Mouse (Mus musculus): ENCODE results near the gene Kat2b. TPM values are rescaled to one million over a fixed set of nuclear protein-coding genes. Genes with fewer than 3 reads are reported as not detected.

The Kat2b gene
- polyA plus RNA-seq, 1 experiment from 2014 or later = 5.2 TPM

- H3K9me3 ChIP-seq (replicated peaks; ENCODE audit: control insufficient read depth, low read length) = no peaks in the 10 kb centered on the region
- no peak overlapping the region for H3K27ac ChIP-seq (ENCODE audit: low read length)
- WGBS = 66% methylated on average over 6 of the region's 6 CpGs
These were observed 11.6 kb downstream of the Kat2b start for GRCm38 (mm10) chr17:53578249-53578648.

GRCm38 (mm10) chr17:53578776-53579175 lies 12.1 kb downstream of the Kat2b start:
- WGBS = 70% methylated on average over 9 of the region's 9 CpGs
- no peaks in the 10 kb centered on the region for H3K36me3 ChIP-seq (ENCODE audit: control insufficient read depth, insufficient read depth, low read length)

More at GRCm38 (mm10) chr17:53578249-53578648, 11.6 kb downstream of the Kat2b start:
- Histone ChIP-seq H3K4me3 (replicated peaks; ENCODE audit: low read length) (no peak overlapping the region), H3K27me3 (ENCODE audit: control insufficient read depth, insufficient read depth, low read length) (no peaks in the 10 kb centered on the region), H3K4me1 (ENCODE audit: control insufficient read depth, insufficient read depth, low read length) (no peaks in the 10 kb centered on the region), H3K9ac (ENCODE audit: low read length) (no peak overlapping the region), H3K4me2 (ENCODE audit: low read depth, low read length) (no peak overlapping the region), H3K36me3 (ENCODE audit: control insufficient read depth, insufficient read depth, low read length) (no peaks in the 10 kb centered on the region)
- ATAC-seq (ENCODE audit: insufficient read depth, low FRiP score) = no peak

GRCm38 (mm10) chr17:53579612-53580011 lies 13.0 kb downstream of the Kat2b start:
- Histone ChIP-seq H3K9me3 (replicated peaks; ENCODE audit: control insufficient read depth, low read length) (no peaks in the 10 kb centered on the region), H3K9ac (ENCODE audit: low read length) (no peak overlapping the region), H3K4me3 (replicated peaks; ENCODE audit: low read length) (no peak overlapping the region), H3K27ac (ENCODE audit: low read length) (no peak overlapping the region), H3K27me3 (ENCODE audit: control insufficient read depth, insufficient read depth, low read length) (no peaks in the 10 kb centered on the region), H3K36me3 (ENCODE audit: control insufficient read depth, insufficient read depth, low read length) (no peaks in the 10 kb centered on the region), H3K4me2 (ENCODE audit: low read depth, low read length) (no peak overlapping the region), H3K4me1 (ENCODE audit: control insufficient read depth, insufficient read depth, low read length) (no peaks in the 10 kb centered on the region)
- 58% methylated on average over 4 of the region's 4 CpGs for whole genome bisulfite sequencing
- ATAC-seq (ENCODE audit: insufficient read depth, low FRiP score) = no peak

More at GRCm38 (mm10) chr17:53578776-53579175, 12.1 kb downstream of the Kat2b start:
- H3K27me3 ChIP-seq (ENCODE audit: control insufficient read depth, insufficient read depth, low read length) = no peaks in the 10 kb centered on the region
- H3K4me2 ChIP-seq (ENCODE audit: low read depth, low read length) = no peak overlapping the region
- no peaks in the 10 kb centered on the region for H3K9me3 ChIP-seq (replicated peaks; ENCODE audit: control insufficient read depth, low read length)
- no peaks in the 10 kb centered on the region for H3K4me1 ChIP-seq (ENCODE audit: control insufficient read depth, insufficient read depth, low read length)
- no peak overlapping the region for H3K9ac ChIP-seq (ENCODE audit: low read length)
- ATAC-seq (ENCODE audit: insufficient read depth, low FRiP score) = no peak
- no peak overlapping the region for H3K27ac ChIP-seq (ENCODE audit: low read length)
- no peak overlapping the region for H3K4me3 ChIP-seq (replicated peaks; ENCODE audit: low read length)

- 64% methylated on average over 3 of the region's 3 CpGs for WGBS
- no peak overlapping the region for H3K4me3 ChIP-seq (replicated peaks; ENCODE audit: low read length)
- no peaks in the 10 kb centered on the region for H3K9me3 ChIP-seq (replicated peaks; ENCODE audit: control insufficient read depth, low read length)
- ATAC-seq (ENCODE audit: insufficient read depth, low FRiP score) = no peak
- H3K27ac ChIP-seq (ENCODE audit: low read length) = no peak overlapping the region
- H3K4me1 ChIP-seq (ENCODE audit: control insufficient read depth, insufficient read depth, low read length) = no peaks in the 10 kb centered on the region
- H3K4me2 ChIP-seq (ENCODE audit: low read depth, low read length) = no peak overlapping the region
- no peaks in the 10 kb centered on the region for H3K36me3 ChIP-seq (ENCODE audit: control insufficient read depth, insufficient read depth, low read length)
- no peaks in the 10 kb centered on the region for H3K27me3 ChIP-seq (ENCODE audit: control insufficient read depth, insufficient read depth, low read length)
- H3K9ac ChIP-seq (ENCODE audit: low read length) = no peak overlapping the region
These were observed 13.6 kb downstream of the Kat2b start for GRCm38 (mm10) chr17:53580237-53580636.

GRCm38 (mm10) chr17:53582026-53582585 lies 15.4 kb downstream of the Kat2b start:
- Histone ChIP-seq H3K9ac (ENCODE audit: low read length) (no peak overlapping the region), H3K9me3 (replicated peaks; ENCODE audit: control insufficient read depth, low read length) (no peaks in the 10 kb centered on the region), H3K27me3 (ENCODE audit: control insufficient read depth, insufficient read depth, low read length) (no peaks in the 10 kb centered on the region), H3K27ac (ENCODE audit: low read length) (no peak overlapping the region), H3K4me1 (ENCODE audit: control insufficient read depth, insufficient read depth, low read length) (peaks cover 6% of the 10 kb centered on the region), H3K36me3 (ENCODE audit: control insufficient read depth, insufficient read depth, low read length) (no peaks in the 10 kb centered on the region), H3K4me3 (replicated peaks; ENCODE audit: low read length) (no peak overlapping the region), H3K4me2 (ENCODE audit: low read depth, low read length) (no peak overlapping the region)
- 53% methylated on average over 4 of the region's 4 CpGs for WGBS
- ATAC-seq (ENCODE audit: insufficient read depth, low FRiP score) = no peak

- no peaks in the 10 kb centered on the region for H3K9me3 ChIP-seq (replicated peaks; ENCODE audit: control insufficient read depth, low read length)
- no peak overlapping the region for H3K27ac ChIP-seq (ENCODE audit: low read length)
- H3K27me3 ChIP-seq (ENCODE audit: control insufficient read depth, insufficient read depth, low read length) = no peaks in the 10 kb centered on the region
- no peak overlapping the region for H3K4me2 ChIP-seq (ENCODE audit: low read depth, low read length)
- WGBS = 88% methylated on average over 7 of the region's 7 CpGs
- H3K4me3 ChIP-seq (replicated peaks; ENCODE audit: low read length) = no peak overlapping the region
- peaks cover 9% of the 10 kb centered on the region for H3K4me1 ChIP-seq (ENCODE audit: control insufficient read depth, insufficient read depth, low read length)
- no peaks in the 10 kb centered on the region for H3K36me3 ChIP-seq (ENCODE audit: control insufficient read depth, insufficient read depth, low read length)
- no peak overlapping the region for H3K9ac ChIP-seq (ENCODE audit: low read length)
- ATAC-seq (ENCODE audit: insufficient read depth, low FRiP score) = no peak
These were observed 16.1 kb downstream of the Kat2b start for GRCm38 (mm10) chr17:53582805-53583204.

GRCm38 (mm10) chr17:53583846-53584579 lies 17.4 kb downstream of the Kat2b start:
- H3K4me3 ChIP-seq (replicated peaks; ENCODE audit: low read length) = no peak overlapping the region

GRCm38 (mm10) chr17:53587074-53587851 lies 20.6 kb downstream of the Kat2b start:
- no peak overlapping the region for H3K4me3 ChIP-seq (replicated peaks; ENCODE audit: low read length)
- no peak overlapping the region for H3K4me2 ChIP-seq (ENCODE audit: low read depth, low read length)
- H3K27ac ChIP-seq (ENCODE audit: low read length) = 0 out of 2 replicates have a peak overlapping the region, but pooled peaks have one; percentile 9
- no peaks in the 10 kb centered on the region for H3K27me3 ChIP-seq (ENCODE audit: control insufficient read depth, insufficient read depth, low read length)
- no peaks in the 10 kb centered on the region for H3K36me3 ChIP-seq (ENCODE audit: control insufficient read depth, insufficient read depth, low read length)
- 42% methylated on average over 14 of the region's 14 CpGs for WGBS
- H3K4me1 ChIP-seq (ENCODE audit: control insufficient read depth, insufficient read depth, low read length) = peaks cover 13% of the 10 kb centered on the region
- no peak overlapping the region for H3K9ac ChIP-seq (ENCODE audit: low read length)
- no peaks in the 10 kb centered on the region for H3K9me3 ChIP-seq (replicated peaks; ENCODE audit: control insufficient read depth, low read length)
- ATAC-seq (ENCODE audit: insufficient read depth, low FRiP score) = peak; percentile 80; the same call in 1 of the 2 replicates

More at GRCm38 (mm10) chr17:53583846-53584579, 17.4 kb downstream of the Kat2b start:
- no peaks in the 10 kb centered on the region for H3K27me3 ChIP-seq (ENCODE audit: control insufficient read depth, insufficient read depth, low read length)
- no peak for ATAC-seq (ENCODE audit: insufficient read depth, low FRiP score)
- no peak overlapping the region for H3K27ac ChIP-seq (ENCODE audit: low read length)
- no peaks in the 10 kb centered on the region for H3K9me3 ChIP-seq (replicated peaks; ENCODE audit: control insufficient read depth, low read length)
- WGBS = 79% methylated on average over 11 of the region's 11 CpGs
- no peak overlapping the region for H3K4me2 ChIP-seq (ENCODE audit: low read depth, low read length)
- no peak overlapping the region for H3K9ac ChIP-seq (ENCODE audit: low read length)
- H3K36me3 ChIP-seq (ENCODE audit: control insufficient read depth, insufficient read depth, low read length) = no peaks in the 10 kb centered on the region
- peaks cover 13% of the 10 kb centered on the region for H3K4me1 ChIP-seq (ENCODE audit: control insufficient read depth, insufficient read depth, low read length)
